Mouse (Mus musculus): ENCODE results near the gene Stat3.
A peak's percentile ranks its signal among the peaks of the same experiment; 100 is the strongest.

Stat3 gene

DNA sequence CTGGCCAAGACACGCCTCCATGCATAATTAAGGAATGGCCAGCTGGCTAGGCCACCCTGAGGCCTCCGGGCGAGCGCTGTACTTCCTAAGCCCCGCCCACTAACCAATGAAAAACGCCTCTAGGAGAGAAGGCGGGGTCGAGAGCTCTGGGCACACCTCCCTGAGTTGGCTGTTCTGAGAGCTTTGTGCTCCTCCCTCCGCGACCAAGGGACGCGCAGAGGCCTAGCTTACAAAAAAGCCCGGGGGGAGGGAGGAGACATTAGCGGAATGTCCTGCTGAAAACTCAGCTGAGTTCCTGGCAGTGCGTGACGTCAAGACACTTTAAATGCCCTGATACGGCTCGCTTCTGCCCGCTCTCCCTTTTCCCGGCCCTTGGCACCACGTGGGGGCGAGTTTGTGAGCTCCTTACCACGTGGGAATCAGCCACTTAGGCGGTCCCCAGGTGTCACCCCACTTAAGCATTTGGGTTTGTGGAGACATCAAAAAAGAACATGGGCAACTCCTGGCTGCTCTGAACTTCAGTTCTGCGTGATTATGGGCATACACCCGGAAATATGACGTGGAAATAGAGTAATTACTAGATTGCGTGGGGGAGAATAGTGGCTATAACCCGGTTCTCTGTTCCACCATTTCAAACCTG, at the start of gene Stat3:
Stat3 (minus strand) TSS at position 29 of the 640 bp plus-strand sequence.
- DNase-seq (ENCODE audit: low spot score), result peak; percentile 100

DNA sequence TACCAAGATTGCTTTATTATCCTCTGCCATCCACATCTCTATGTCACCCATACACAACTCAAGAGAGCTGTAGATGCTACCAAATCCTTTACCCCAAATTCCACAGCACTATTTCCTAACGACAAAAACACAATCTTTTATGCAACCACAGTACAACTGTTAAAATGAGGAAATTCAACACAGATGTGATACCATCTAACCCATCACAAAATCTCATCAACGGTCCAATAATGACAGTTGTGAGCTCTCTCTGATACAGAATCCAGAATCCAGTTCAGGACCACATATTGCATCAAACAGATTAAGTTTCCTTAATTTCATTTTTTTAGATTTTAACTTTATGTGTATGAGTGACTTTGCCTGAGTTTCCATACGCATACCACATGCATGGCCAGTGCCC, 49.3 kb upstream of the Stat3 start:
- DNase-seq (ENCODE audit: low spot score), result no peak

DNA sequence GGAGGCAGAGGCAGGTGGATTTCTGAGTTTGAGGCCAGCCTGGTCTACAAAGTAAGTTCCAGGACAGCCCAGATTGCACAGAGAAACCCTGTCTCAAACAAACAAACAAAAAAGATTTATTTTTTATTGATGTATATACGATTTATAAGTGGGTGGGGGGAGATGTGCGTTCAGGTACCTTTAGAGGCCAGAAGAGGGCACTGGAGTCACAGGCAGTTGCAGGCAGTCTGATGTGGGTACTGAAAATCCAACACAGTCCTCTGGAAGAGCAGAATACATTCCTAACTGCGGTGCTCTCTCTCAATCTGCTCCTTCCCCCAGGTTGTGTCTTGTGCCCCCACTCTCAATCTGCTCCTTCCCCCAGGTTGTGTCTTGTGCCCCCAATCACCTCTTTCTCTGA, 46.3 kb upstream of the Stat3 start:
- no peak for DNase-seq (ENCODE audit: low spot score)

DNA sequence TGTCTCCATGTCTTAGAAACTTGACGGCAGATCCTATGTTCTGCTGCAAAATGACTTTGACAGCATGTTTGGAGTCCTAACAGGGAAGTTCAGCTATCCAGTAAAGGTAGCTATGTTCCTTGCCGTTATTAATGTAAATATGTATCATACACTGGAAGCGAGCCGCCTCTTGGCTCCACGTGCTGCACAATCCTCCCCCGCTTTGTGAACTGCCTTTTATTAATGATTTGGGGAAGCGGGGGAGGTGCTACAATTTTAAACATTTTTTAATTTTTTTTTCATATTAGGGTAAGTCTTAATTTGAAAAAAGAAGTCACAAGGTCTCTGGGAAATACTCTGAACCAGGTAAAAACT, 44.4 kb upstream of the Stat3 start:
- no peak for DNase-seq (ENCODE audit: low spot score)

DNA sequence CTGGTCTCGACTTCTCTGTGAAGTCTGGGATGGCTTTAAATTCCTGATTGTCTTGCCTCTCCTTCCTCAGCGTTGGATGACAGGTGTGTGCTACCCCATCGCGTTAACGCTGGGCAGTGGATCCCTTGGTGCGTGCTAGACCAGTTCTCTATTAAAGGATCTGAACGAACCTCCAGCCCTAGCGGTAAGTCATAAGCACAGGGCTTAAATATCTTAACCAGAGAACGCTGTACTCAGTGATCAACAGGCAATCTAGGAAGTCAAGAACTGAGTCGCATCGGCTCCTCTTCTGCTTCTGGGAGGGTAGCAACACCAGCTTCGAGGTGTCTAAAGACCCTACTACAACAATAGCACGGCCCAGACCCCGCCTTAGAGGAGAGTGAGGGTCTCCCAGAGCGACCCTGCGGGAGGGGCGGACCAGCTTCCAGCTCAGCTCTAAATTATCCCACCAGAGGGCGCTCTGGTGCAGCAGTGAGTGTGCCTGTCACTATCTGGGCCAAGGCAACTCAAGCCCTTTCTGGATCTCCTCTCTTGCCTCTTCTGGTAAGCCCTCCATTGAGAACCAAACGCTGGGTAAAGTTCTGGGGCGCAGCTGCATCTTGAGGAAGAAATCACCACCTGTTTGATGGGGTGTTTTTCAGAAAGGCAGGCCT, 43.9 kb upstream of the Stat3 start:
- DNase-seq (ENCODE audit: low spot score), result peak; percentile 71

DNA sequence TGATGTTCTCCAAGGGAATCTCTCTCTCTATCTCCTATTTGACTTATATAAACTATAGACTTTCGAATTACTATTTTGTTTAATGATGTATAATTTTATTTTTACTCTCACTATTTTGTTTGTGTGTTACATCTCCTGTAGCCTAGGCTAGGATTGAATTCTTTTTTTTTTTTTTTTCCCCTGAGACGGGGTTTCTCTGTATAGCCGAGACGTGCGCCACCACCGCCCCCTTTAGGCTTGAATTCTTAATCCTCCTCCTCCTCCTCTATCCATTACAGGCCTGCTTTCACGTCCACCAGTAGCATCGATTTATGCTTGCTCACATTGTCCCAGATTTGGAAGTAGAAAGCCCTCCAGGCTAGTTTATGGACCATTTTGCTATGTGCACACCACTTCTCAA, 42.7 kb upstream of the Stat3 start:
- DNase-seq (ENCODE audit: low spot score), result no peak

DNA sequence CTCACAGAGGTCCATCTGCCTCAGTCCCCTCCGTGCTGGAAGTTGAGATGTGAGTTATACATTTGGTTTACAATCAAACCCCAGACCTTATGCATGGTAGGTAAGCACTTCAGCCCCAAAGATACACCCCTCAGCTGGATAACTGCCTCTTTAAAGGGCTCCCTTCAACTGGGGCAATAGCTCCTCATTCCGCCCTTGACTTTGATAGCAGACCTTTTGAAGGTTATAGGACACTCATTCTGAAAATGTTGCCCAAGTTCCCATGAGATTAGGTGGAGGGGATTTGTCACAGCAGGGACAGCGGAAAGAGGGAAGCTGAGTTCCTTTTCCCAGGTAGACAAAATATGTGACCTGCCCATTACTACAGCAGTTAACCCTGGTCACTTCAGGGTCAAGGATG, 41.9 kb upstream of the Stat3 start:
- no peak for DNase-seq (ENCODE audit: low spot score)

DNA sequence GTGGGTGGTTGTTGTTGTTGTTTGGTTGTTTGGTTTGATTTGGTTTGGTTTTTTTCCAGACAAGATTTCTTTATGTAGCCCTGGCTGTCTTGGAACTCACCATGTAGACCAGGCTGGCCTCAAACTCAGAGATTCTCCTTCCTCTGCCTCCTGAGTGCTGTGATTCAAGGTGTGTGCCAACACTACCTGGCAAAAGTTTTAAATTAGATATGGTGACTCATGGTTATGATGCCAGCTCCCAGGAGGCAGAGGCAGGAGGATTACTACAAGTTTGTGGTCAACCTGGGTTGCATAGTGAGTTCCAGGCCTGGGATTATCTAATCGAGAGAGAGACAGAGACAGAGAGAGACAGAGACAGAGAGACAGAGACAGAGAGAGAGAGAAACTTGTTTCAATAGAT, 41.1 kb upstream of the Stat3 start:
- DNase-seq (ENCODE audit: low spot score), result no peak

DNA sequence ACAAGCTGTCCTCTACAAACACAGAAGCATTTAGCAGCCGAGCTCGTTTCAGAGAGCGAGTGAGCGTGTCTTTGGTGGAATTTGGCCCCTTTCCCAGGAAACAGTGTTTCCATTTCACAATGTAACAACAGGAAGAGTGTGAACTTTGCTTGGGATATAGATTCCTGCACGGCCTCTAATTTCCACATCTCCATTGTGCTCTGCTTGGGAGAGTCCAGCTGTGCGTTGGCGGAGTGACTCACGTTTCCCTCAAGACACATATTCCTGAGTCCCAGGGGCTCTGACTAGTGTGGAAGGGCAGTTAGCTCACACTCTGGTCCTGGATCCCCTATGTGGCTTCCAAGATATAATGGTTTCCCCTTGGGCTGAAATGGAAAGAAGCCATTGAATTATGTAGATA, 40.5 kb upstream of the Stat3 start:
- no peak for DNase-seq (ENCODE audit: low spot score)

DNA sequence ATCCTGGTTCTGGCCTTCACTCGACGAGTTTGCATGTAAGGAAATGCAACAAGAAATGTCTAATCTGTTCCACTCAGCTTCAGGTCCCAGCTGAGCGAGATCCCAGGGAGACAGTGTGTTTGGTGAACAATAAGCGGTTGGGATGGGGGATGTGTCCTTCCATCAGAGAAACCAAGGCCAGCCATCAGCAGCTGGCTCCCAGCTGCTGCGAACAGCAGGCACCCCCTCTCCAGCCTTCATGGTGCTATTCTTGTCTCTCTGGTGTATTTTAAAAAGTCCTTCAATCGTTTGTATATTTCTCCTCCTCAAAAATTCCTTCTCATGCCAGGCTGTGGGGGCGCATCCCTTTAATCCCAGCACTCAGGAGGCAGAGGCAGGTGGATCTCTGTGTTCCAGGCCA, 35.9 kb upstream of the Stat3 start:
- no peak for DNase-seq (ENCODE audit: low spot score)

DNA sequence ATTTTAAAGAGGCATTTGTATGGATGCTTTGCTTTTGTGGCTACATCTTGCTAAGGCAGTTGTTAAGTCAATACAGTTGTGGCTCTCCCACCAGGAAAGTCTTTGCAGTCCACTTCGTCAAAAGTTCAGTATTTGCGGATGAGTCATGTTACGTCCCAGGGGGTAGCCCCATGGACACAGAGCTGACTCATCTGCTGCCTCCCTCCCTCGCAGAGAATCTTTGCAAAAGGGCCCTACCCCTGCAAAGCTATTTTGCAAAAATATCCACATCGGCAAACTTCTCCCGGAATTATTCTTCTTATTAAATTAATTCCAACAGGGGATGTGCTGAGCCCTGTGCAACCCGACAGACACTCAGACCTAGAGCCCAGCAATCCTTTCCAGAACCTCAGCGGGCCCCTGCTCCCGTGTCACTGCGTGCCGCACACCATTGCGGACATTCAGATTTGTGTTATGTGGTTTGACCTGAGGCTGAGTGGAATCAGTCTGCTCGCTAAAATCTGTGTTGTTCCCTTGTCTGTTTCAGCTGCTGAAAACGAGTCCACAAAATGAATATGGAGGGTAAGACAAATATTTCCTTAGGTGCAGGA, 35.1 kb upstream of the Stat3 start:
- DNase-seq (ENCODE audit: low spot score), result no peak

DNA sequence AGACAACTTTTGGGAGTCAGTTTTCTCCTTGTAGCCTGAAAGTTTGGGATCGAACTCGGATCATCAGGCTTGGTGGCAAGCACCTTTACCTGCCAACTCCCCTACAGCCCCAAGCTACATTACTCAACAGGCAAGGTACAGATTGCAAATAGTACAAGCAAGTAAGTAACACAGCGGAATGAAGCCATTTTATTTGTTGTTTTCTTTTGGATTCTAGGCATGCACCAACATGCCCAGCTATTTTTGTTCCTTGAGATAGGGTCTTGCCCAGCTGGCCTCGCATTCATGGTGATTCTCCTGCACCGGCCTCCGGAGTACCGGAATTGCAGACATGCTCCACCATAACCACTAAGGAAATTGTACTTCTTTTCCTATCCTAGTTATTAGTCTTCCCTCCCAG, 33.9 kb upstream of the Stat3 start:
- no peak for DNase-seq (ENCODE audit: low spot score)

DNA sequence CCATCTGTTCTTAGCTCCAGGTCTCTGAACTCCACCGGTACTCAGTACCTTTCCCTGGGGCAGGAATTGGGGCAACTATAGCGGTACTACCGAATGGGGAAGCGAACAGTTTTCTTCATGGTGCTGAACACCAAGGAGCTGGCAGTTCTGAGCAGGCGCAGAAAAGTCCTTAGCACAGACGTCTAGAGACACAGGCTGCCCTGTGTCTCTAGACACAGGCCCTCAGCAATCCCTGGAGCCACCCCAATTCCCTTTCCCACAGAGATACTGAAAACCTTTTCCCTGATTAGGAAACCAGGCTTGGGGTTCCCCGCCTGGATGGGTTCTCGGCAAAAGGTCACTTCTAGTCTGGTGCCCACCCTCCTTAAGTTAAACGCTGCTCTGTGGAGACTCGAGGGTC, 32.1 kb upstream of the Stat3 start:
- no peak for DNase-seq (ENCODE audit: low spot score)

DNA sequence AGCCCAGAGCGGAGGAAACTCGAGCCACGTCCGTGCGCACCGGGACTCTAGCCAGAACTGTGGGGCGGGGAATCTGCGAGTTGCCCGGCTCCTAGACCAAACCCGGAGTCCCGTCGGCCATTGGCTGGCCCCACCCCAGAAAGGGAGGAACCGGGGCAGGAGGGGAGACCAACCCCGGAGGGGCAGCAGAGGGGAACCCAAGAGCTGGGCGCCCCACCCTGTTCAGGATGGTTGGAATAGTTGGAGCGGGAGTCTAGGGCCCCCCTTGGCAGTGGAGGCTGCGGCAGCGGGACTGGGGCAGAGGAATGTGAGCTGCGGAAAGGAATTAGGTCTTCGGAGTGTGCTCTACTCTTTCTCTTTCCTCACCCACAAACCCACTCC, 31.2 kb upstream of the Stat3 start, which contains the start of gene Cavin1:
Cavin1 (minus strand) TSS at position 331 of the 381 bp plus-strand sequence.
- no peak for DNase-seq (ENCODE audit: low spot score)

DNA sequence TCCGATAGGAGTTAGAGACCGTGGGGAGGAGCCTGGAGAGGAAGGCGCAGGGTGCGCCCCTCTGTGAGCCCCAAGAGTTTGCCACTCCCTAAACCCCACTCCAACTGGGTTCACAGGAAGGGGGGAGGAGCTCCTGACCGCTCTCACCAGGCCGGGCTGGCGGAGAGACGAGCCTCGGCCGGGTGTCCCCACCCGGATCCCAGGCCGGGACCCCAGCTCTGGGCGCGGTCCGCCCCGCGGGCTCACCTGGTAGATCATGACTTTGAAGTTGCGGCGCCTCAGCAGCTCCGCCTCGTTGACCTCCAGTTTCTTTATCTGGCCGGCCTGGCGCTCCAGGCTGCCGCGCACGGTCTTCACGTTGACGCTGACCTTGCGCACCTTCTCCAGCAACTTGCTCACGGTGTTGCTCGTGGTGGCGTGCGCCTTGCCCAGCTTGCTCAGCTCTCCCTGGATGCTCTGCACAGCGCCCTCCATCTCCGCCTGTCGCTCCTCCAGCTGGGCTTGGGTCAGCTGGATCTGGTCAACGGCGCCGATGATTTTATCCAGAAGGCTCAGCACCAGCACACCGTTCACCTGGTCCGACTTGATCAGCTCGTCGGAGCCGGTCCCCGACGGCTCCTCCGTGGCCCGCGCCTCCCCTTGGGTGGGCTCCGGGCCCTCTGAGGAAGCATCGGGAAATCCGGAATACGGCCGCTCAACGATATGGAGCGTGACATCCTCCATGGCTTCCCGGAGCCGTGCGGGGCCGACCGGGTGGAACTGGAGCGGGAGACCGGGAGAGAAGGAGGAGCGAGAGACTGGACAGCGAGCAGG, 30.6 kb upstream of the Stat3 start:
- DNase-seq (ENCODE audit: low spot score), result no peak

DNA sequence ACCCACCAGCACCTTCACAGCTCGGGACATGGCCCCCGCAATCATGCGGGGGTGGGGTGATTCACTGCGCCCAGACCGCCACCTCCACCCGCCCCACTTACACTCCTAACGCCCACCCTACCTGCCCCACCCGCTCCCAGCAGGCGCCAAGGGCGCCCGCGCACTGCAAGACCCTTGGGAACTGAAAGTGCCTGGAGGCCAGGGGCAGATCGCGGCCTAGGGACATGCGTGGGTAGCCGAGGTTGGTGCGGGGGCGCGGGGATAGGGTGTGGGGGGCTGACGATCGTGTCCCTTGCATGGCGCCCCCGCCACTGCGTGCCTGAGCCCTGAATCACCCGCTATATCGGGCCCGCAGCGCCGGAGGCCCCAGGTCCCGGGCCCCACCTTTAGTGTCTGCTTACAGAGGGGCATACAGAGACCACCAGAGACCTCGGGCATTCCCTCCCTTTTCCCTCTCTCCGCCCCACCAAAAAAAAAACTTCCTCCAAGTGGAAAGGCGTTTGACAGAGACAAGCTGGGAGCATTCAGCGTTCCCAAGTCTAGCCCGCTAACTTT, 29.9 kb upstream of the Stat3 start:
- no peak for DNase-seq (ENCODE audit: low spot score)

DNA sequence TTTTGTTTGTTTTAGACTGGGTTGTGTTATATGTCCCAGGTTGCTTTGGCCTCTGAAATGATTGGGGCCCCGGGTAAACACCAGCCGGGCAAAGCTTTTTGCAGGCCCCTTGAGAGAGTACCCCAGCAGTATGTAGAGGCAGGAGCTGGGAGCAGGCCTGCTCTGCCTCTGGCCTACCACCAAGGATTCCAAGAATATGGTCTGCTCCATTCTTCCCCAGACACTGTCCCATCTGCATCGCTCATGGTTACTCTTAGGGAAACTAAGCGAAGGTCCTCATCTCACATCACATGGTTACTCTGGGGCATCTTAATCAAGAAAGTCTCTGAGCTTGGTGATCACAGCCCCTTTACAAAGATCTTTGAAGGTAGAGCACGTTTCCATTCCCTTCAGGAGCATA, 29.2 kb upstream of the Stat3 start:
- no peak for DNase-seq (ENCODE audit: low spot score)

DNA sequence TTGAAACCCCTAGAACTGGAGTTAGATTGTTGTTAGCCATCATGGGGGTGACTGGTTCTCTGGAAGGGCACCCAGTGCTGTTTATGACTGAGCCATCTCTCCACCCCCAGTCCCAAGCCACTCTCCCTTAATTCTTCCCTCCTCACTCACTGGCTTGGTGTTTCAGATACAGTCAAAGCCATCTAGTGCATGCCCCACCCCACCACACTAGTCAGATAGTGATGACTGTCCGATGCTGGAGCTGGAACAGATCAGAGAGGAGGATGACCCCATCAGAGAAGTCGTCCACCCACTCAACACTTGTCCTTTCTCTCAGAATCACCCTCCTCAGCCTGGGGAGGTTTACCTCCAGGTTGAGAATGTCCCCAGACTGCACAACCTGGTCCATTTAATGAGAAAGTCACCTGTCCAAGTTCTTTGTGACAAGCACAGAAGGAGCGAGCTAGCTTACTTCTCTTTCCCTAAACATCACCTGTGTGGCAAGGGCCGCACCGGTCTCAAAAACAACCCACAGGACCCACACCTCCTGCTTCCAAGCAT, 28.6 kb upstream of the Stat3 start:
- no peak for DNase-seq (ENCODE audit: low spot score)

DNA sequence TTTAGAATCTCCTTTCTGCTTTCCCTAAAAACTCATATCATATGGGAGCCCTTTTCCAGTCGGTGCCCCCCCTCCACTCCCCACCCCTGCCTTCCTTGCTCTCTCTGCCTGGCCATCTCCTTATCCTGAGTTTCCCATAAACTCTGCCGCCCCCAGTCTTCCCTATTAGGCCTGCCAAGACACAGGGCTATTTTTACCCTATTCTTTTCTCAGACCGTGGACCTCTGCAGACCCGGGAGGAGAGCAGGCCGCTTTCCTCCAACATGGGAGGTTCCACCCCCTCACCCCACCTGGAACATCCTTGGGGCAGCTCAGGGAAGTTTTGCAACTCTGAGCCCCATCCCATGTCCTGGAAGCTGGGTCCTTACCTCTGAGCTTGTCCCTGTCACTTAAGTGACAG, 28.0 kb upstream of the Stat3 start:
- no peak for DNase-seq (ENCODE audit: low spot score)

DNA sequence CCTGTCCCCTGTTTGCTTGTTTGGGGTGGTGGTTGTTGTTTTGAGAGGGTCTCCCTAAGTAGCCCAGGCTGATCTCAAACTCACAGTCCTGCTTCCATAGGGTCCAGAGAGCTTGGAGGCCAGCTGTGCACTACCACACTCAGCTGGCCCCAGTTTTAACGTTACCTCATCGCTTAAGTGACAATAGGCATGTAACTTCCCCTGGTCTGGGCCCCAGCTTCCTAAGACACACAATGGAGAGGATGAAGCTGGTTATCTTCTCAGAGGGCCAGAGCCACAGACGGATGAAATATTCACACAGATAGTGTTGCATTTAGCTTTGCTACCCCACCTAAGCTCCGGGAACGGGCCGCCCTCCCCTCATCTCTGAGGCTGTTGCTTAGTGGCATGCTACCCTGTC, 26.4 kb upstream of the Stat3 start:
- DNase-seq (ENCODE audit: low spot score), result no peak

DNA sequence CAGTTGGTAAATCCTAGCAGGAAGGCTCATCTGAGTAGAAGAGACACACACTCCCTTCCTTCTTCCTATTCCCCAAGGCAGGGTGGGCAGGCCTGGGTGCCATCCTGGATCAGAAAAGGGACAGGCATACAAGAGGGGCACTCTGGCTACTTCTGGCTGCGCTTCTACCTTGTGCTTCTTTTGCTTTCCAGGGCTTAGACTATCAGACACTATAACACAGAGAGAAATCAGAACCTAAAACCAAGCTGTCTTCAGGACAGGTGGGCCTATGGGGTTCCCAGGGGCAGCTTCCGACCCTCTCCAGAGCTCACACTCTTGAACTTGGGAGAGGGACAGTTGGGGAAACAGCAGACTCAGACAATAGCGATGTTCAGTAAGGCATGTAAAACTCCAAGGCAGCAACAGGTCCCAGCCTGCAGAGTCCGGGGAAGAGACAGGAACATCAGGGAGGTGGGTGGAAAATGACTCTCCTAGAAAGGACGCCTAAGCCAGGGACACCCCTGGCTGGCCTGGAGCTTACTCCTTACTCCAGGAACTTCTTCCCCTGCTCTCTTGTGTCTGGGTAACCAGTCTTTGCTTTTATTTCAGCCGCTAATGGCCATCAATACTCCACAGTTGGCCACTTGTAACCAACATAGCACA, 25.7 kb upstream of the Stat3 start:
- DNase-seq (ENCODE audit: low spot score), result no peak

DNA sequence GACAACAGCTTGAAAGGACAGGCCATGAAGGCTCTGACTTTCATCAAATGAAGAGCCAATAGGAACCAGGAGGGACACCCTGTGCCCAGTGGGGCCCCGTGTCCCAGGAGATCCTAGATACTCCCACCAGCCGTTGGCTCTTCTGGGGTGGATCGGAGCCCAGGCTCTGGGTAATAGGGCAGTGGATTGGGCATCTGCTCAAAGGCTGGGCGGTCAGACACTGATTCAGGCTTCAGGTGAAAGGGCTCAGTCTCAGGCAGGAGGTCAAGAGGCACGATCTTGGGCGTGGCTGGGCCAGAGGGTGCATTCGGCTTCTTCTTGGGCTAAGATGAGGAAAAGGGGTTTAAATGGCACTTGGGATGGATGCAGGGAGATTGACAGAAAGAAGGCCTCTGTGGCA, 24.8 kb upstream of the Stat3 start:
- DNase-seq (ENCODE audit: low spot score), result no peak
